Mouse (Mus musculus) urinary bladder, postnatal 0 days (tissue): Measurements from ENCODE around the gene Smarcd2. TPM values are rescaled to one million over a fixed set of nuclear protein-coding genes. Genes with fewer than 3 reads are reported as not detected.

Experiments
- polyA plus RNA-seq: library from polyadenylated mRNA; unstranded; fragments of >200 nt; fragmentation: Nextera tagmentation; extraction: Ambion mirVana; gene quantifications from 2 replicates; pipeline ENCODE4 v1.2.1, GENCODE M21; 2015

Gene Smarcd2
- 31.7 and 32.2 TPM in 2 replicates for polyA plus RNA-seq

DNA sequence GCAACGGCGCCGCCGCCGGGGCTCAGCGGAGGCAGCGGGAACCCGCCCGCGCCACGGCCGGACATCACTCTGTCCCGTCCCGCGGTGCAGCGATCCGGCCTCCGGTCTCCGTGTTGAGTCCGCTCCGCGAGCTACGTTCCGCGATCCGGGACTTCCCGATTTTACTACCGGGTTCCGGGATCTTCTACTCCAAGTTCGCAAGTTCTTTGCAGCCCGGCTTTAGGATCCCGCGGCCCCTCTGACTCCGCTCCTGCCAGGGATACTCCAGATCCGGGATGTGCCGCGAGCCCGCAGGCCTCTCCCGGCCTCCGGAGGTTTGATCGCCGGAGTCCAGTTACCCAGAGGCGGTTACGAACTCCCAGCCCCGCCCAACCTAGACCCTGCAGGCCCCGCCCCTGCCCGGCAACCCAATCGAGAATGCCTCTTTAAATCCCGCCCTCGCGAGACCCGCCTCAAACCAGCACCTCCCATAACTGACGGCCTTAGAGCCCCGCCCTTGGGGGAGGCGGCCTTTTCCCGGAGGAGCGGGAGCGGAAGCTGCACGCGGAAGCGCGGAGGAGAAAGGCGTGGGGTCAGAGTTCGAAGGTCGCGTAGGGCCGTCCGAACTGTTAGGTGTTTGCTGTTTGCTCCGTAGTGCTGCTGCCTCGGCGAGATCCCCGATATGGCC is at the start of gene Smarcd2:
TSS of gene Smarcd2 (minus strand) at position 329 of the 667 bp plus-strand sequence.

DNA sequence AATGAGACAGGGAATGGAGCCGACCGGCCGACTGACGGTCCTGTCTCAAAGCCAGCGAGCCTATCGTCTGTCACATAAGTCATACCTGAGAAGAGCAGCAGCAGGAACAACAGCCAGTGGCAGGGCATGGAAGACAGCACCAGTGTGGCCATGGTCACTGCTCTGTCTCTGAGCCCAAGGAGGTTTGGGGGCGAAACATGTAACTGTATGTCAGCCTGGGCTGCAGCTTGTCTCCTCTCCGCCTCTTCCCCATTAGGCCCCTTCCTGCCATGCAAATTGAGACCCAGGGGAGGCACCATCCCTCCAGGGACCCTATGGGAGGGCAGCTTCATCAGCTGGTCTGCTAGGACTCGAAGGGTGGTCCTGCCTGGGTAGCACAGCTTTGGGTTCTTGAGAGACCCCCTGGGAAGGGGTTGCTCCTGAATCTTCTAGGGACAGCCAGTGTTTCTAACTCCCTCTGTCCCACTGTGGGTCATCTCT is 41.6 kb upstream of the Smarcd2 start, which contains the start of gene Cd79b:
TSS of gene Cd79b (minus strand) at position 430 of the 480 bp plus-strand sequence.

DNA sequence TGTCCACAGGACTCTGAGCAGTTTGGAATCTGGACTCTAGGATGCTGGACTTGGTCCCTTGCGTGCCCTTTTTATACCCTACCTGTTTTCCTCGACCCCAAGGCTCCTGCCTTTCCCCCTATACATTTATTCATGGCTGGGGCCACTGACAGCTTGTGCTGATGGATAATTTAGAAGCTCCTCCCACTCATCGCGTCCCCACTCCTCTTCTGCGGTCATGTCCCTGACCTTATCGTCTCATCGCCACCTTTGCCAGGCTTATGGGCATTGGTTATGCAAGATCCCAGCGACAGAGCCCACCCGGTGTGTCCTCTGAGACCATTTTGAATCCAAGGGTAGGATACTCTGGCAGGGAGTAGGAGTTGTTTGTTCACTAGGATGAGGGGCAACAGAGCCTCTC is 29.0 kb upstream of the Smarcd2 start, which contains the start of gene Gh:
TSS of gene Gh (minus strand) at position 101 of the 400 bp plus-strand sequence.

DNA sequence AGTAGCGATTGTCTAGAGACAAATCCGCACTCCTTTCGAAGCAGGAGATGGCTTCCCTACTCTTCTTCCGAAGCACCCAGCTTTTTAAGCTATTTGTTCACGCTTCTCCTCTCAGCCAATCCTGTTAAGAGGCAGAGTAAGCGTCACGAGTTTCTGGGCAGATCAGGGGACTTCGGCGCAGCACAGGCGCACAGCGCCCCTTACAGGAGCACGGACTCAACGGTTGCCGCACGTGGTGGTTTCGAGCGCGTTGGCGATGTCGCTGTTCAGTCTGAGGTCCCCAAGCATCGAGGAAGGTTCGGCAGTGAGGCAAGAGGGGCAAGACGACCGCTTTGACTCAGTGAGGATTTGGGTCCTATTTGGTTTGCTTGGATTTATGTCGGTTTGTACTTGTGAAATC is 3.7 kb upstream of the Smarcd2 start, which contains the start of gene Tcam1:
TSS of gene Tcam1 (plus strand) at position 219 of the 400 bp plus-strand sequence.

DNA sequence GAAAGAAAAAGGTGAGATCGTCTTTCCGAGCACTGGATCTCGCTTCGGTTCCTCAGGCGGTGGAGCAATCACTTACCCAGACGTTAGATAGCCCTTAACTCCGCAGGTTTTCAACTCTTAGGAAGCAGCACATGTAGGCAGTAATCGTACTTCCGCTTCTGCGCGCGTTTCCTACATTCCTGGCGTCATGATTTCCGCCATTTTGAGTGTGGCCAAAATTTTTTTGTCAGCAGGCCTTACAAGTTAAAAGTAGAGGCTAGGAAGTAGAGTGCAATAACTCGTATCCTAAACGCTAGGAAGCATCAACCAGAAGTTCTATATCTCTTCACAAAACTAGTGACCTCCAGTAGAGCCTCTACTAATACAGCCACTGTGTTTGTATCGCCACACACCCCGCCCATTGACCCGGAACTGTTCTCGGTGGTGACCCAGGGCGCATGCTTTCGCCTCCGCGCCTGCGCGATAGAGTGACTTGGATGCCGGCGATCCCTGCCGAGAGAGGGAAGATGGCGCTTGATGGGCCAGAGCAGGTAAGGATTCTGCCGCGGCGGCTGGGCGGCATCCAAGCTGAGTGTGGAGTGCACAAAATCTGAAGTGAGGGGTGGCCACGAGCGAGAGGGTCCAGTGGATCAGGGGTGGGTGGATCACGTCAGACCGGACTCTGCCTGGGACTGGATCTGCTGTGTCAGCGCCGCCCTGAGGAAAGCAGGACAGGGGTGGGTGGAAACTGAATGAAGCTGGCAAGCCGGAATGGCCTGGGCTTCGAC is 16.9 kb downstream of the Smarcd2 start, which contains the start of the genes Ftsj3 and Psmc5:
TSS of gene Ftsj3 (minus strand) at position 395 of the 767 bp plus-strand sequence.
TSS of gene Psmc5 (plus strand) at position 470 of the 767 bp plus-strand sequence.

DNA sequence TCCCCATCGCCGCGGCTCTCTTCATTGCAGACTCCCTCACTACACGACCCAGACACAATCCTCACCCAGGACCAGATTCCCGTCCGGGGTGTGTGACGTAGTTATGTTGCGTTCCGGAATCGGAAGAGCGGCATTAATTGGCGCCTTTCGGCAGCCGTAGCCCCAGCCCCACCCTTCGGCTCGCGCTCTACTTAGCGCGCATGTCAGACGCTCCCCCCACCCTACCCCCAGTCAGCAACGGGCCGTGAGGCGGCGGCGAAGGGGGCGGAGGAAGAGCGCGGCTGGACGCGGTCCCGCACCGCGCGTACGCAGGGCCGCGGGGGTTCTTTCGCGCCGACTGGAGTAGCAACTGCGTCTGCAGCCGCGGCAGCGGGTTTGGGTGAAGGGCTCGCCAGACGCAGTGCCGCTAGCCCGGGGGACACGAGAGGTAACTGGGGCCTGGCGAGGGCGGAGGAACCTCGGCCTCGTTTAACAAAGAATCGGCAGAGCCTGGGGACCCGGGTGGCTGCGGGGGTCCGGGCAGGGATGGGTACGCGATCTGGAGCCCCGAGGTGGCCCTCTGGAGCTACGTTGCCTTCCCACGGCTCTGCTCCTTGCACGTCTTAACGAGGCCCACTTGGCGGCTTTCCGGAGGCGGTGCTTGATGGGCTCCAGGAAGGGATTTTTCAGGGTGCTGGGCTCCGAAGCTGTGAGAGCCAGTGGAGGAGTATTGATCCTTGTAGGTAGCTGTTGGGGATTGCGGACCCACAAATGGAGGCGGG is 55.9 kb downstream of the Smarcd2 start, which contains the start of gene Ddx42:
TSS of gene Ddx42 (plus strand) at position 197 of the 761 bp plus-strand sequence.

DNA sequence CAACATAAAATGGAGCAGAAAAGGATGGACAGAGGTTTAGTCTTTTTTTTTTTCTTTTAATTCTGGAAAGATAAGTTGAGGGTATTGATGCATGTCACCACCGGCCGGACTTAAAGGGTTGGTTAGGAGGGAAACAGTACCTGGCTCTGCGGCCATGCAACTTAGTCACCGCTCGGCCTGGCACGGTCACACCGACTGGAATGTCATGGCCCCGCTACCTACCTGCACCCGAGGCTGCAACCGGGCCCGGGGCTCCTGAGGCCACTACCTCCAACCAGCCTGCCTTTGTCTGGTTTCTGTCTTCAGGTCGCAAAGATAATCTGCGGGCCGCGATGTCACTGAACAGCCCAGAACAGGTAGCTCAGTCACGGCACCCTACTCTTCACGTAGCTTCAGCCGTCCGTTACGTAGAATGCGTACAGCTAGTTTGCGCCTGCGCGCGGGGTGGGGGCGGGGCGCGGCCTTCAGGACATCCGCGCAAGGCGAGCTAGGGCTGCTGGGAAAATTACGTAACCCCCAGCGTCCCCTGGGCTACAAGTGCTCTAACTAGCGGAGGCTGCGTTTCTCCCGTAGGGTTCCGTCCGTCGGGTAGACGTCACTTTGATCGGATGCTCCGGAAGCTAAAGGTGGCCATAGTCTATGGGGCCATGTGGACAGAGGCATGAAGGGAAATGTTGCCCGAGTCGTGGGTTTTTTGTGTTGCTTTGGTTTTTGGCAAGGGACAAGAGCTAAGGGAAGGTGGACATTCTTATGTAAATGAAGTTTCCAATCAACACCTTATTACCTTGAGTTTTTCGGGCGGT is 56.6 kb downstream of the Smarcd2 start, which contains the start of gene Ccdc47:
TSS of gene Ccdc47 (minus strand) at position 418 of the 803 bp plus-strand sequence.

Other genes with a start within 250 kb of the Smarcd2 start
- 21.1 and 23.4 TPM in 2 replicates for gene Dcaf7, start 236.1 kb downstream of the Smarcd2 start, polyA plus RNA-seq
- gene Taco1, start 206.9 kb downstream of the Smarcd2 start, polyA plus RNA-seq = 5.8 TPM in 2 replicates
- gene Map3k3, start 188.4 kb downstream of the Smarcd2 start, polyA plus RNA-seq = 12.8 and 14.9 TPM in 2 replicates
- gene Gm10840, start 112.1 kb downstream of the Smarcd2 start, polyA plus RNA-seq = not detected in 2 replicates
- 30.1 and 32.3 TPM in 2 replicates for gene Limd2, start 112.1 kb downstream of the Smarcd2 start, polyA plus RNA-seq
- 11.3 and 13.3 TPM in 2 replicates for gene Strada, start 70.8 kb downstream of the Smarcd2 start, polyA plus RNA-seq
- 51.0 and 54.6 TPM in 2 replicates for gene Ccdc47, start 56.6 kb downstream of the Smarcd2 start, polyA plus RNA-seq
- gene Ddx42, start 56.0 kb downstream of the Smarcd2 start, polyA plus RNA-seq = 30.4 and 34.3 TPM in 2 replicates
- 27.5 and 29.8 TPM in 2 replicates for gene Ftsj3, start 16.9 kb downstream of the Smarcd2 start, polyA plus RNA-seq
- 177 and 179 TPM in 2 replicates for gene Psmc5, start 16.8 kb downstream of the Smarcd2 start, polyA plus RNA-seq
- 0.06 TPM in 1 of 2 replicates, not detected in the other for gene Tcam1, start 3.7 kb upstream of the Smarcd2 start, polyA plus RNA-seq
- gene Gh, start 28.9 kb upstream of the Smarcd2 start, polyA plus RNA-seq = not detected in 2 replicates
- gene Cd79b, start 41.8 kb upstream of the Smarcd2 start, polyA plus RNA-seq = 1.1 and 1.5 TPM in 2 replicates
- gene Scn4a, start 80.3 kb upstream of the Smarcd2 start, polyA plus RNA-seq = not detected in 2 replicates
- not detected in 2 replicates for gene Prr29, start 92.5 kb upstream of the Smarcd2 start, polyA plus RNA-seq
- 15.2 and 25.4 TPM in 2 replicates for gene Icam2, start 115.1 kb upstream of the Smarcd2 start, polyA plus RNA-seq
- gene Ern1, start 214.9 kb upstream of the Smarcd2 start, polyA plus RNA-seq = 3.4 TPM in 2 replicates